Mouse (Mus musculus) MEL (cell line): ENCODE results near the gene Gdf11.

Source experiments
- CHD2 ChIP-seq: IDR thresholded peaks from 2 replicates; pipeline ENCODE4 v1.6.1; 2011; ENCODE audit warnings: low read length, improper control_type of control experiment
- CTCF ChIP-seq, 3 experiments: IDR thresholded peaks in 2 of 3; conservative IDR thresholded peaks in 1 of 3; 2 replicates each; pipeline ENCODE4 v1.5.1; 2011 to 2012; ENCODE audit warnings: low read length in 3 of 3, low read depth in 2 of 3, mild to moderate bottlenecking in 2 of 3, improper control_type of control experiment in 1 of 3, inconsistent platforms in 1 of 3, mixed read lengths in 1 of 3, moderate library complexity in 1 of 3; ENCODE audit not compliant: control insufficient read depth in 1 of 3, insufficient read depth in 1 of 3, poor library complexity in 1 of 3, severe bottlenecking in 1 of 3
- NRF1 ChIP-seq: IDR thresholded peaks from 2 replicates; pipeline ENCODE4 v1.6.1; 2014; ENCODE audit warnings: low read depth, mild to moderate bottlenecking, inconsistent platforms, low read length, improper control_type of control experiment, moderate library complexity; ENCODE audit not compliant: poor library complexity, insufficient read depth, severe bottlenecking
- POLR2A ChIP-seq, 2 experiments: IDR thresholded peaks; 2 replicates each; pipeline ENCODE4 v1.6.1; 2011 to 2012; ENCODE audit warnings: low read length in 2 of 2, mild to moderate bottlenecking in 2 of 2, control low read depth in 1 of 2, improper control_type of control experiment in 1 of 2, low read depth in 1 of 2, moderate library complexity in 1 of 2; ENCODE audit not compliant: control insufficient read depth in 1 of 2, insufficient read depth in 1 of 2, poor library complexity in 1 of 2

DNA sequence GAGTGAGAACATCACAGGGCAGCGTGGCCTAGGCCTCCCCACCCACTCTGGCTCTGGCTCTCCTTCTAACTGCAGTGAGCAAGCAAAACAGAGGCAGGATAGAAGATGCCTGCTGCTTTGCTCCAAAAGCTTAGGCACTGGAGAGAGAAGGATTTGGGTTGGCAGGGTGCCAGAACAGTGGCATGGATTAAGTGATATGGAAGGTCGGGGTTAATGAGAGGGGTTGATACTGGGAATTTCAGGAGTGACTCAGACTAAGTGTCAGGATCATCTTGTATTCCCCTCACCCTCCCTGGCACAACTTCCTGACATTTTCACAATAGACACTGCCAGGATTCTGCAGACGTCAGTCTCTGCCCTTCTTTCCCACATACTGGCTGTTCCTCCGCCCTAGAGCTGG, 36.8 kb upstream of the Gdf11 start:
- TF ChIP-seq NRF1 (no peak), POLR2A (IDR thresholded peaks at IDR 0.05; ENCODE audit: control insufficient read depth in 1 of 2, insufficient read depth in 1 of 2, low read depth in 1 of 2, low read length in 2 of 2, poor library complexity in 1 of 2) (no peak), CHD2 (no peak), CTCF (IDR thresholded peaks at IDR 0.05 in 2 of 3, conservative IDR thresholded peaks at IDR 0.05 in 1 of 3; ENCODE audit: control insufficient read depth in 1 of 3, insufficient read depth in 1 of 3, low read depth in 2 of 3, low read length in 3 of 3, poor library complexity in 1 of 3, severe bottlenecking in 1 of 3) (no peak)
